Comparison of ENCODE assay signal across 8 mouse cellular contexts in genomic region chr5:143464757-143465118, GRCm38 (mm10). TPM values are rescaled to one million over a fixed set of nuclear protein-coding genes. Genes with fewer than 3 reads are reported as not detected.
DNase-seq lines count a peak whose midpoint lies in the region; ATAC-seq and TF ChIP-seq lines count a peak whose summit lies in the region.

No protein-coding gene starts in this region.

- WGBS in forebrain, embryonic 13.5 days, result 0% methylated on average over 20 of the region's 20 CpGs
- WGBS in liver, embryonic 16.5 days (ENCODE audit: insufficient replicate concordance), result 0% methylated on average over 20 of the region's 20 CpGs
- 1% methylated on average over 20 of the region's 20 CpGs for WGBS in stomach, postnatal 0 days

- H3K4me3 ChIP-seq in C2C12 (ENCODE audit: insufficient read depth, poor library complexity, severe bottlenecking), result peak overlapping the region; percentile 48
- peak overlapping the region; percentile 78 for H3K4me3 ChIP-seq in forebrain, embryonic 13.5 days
- H3K4me3 ChIP-seq in liver, embryonic 16.5 days (ENCODE audit: low read depth, low read length), result peak overlapping the region; percentile 80
- H3K4me3 ChIP-seq in stomach, postnatal 0 days (ENCODE audit: low read depth, low read length), result peak overlapping the region; percentile 71

- DNase-seq in cerebellum, adult 11-12 months, result no peak
- DNase-seq in stomach, postnatal 0 days (ENCODE audit: low spot score), result no peak
- no peak for DNase-seq in embryo, embryonic 11 days
- no peak for DNase-seq in kidney, adult 8-10 months

- no peak for TF ChIP-seq EP300 in stomach, postnatal 0 days (optimal IDR thresholded peaks at IDR 0.05)

- no peak overlapping the region; the same call in 1 of the 2 replicates for H3K27ac ChIP-seq in forebrain, embryonic 13.5 days
- peak overlapping the region; percentile 51 for H3K27ac ChIP-seq in liver, embryonic 16.5 days (ENCODE audit: low read length)
- H3K27ac ChIP-seq in stomach, postnatal 0 days (replicated peaks), result peak overlapping the region; percentile 49

- H3K27me3 ChIP-seq in C2C12 (ENCODE audit: control insufficient read depth, insufficient read depth, insufficient read length), result no peaks in the 10 kb centered on the region
- no peaks in the 10 kb centered on the region for H3K27me3 ChIP-seq in forebrain, embryonic 13.5 days
- H3K27me3 ChIP-seq in liver, embryonic 16.5 days (ENCODE audit: control insufficient read depth, insufficient read depth, low read depth, low read length), result no peaks in the 10 kb centered on the region
- H3K27me3 ChIP-seq in stomach, postnatal 0 days (ENCODE audit: control insufficient read depth, insufficient read depth, low read length), result no peaks in the 10 kb centered on the region

- H3K4me1 ChIP-seq in forebrain, embryonic 13.5 days, result peaks cover 19% of the 10 kb centered on the region
- H3K4me1 ChIP-seq in liver, embryonic 16.5 days (ENCODE audit: control insufficient read depth, low read depth, low read length), result peaks cover 19% of the 10 kb centered on the region
- no peaks in the 10 kb centered on the region for H3K4me1 ChIP-seq in stomach, postnatal 0 days (replicated peaks; ENCODE audit: control insufficient read depth, insufficient read depth)

- H3K9me3 ChIP-seq in forebrain, embryonic 13.5 days (replicated peaks), result no peaks in the 10 kb centered on the region
- no peaks in the 10 kb centered on the region for H3K9me3 ChIP-seq in liver, embryonic 16.5 days (replicated peaks; ENCODE audit: control insufficient read depth, low read length)
- H3K9me3 ChIP-seq in stomach, postnatal 0 days (ENCODE audit: control insufficient read depth, low read length), result no peaks in the 10 kb centered on the region

- peak overlapping the region; percentile 72 for H3K4me2 ChIP-seq in forebrain, embryonic 13.5 days
- peak overlapping the region; percentile 90 for H3K4me2 ChIP-seq in liver, embryonic 16.5 days (ENCODE audit: low read depth, low read length)
- H3K4me2 ChIP-seq in stomach, postnatal 0 days (replicated peaks; ENCODE audit: low read depth), result peak overlapping the region; percentile 97

- TF ChIP-seq CTCF in C2C12 (IDR thresholded peaks at IDR 0.05; ENCODE audit: control insufficient read depth, insufficient read depth, insufficient read length), result no peak
- no peak for TF ChIP-seq CTCF in stomach, postnatal 0 days (IDR thresholded peaks at IDR 0.05; ENCODE audit: low read depth)

- ATAC-seq in cerebellum, adult (ENCODE audit: insufficient number of reproducible peaks, low FRiP score, low TSS enrichment), result peak; percentile 61; the same call in 1 of the 2 replicates
- ATAC-seq in forebrain, embryonic 13.5 days, result peak; percentile 72
- ATAC-seq in liver, embryonic 16.5 days (ENCODE audit: low read depth), result peak; percentile 57
- ATAC-seq in stomach, postnatal 0 days (ENCODE audit: low FRiP score, low TSS enrichment), result peak; percentile 55

- no peaks in the 10 kb centered on the region for H3K79me2 ChIP-seq in C2C12 (ENCODE audit: control insufficient read depth, insufficient read depth)

- no peaks in the 10 kb centered on the region for H3K36me3 ChIP-seq in C2C12 (ENCODE audit: control insufficient read depth, insufficient read depth)
- peaks cover 28% of the 10 kb centered on the region for H3K36me3 ChIP-seq in forebrain, embryonic 13.5 days (ENCODE audit: poor library complexity, severe bottlenecking)
- peaks cover 3% of the 10 kb centered on the region; the same call in 1 of the 2 replicates for H3K36me3 ChIP-seq in liver, embryonic 16.5 days (ENCODE audit: control insufficient read depth, insufficient read depth)
- no peaks in the 10 kb centered on the region for H3K36me3 ChIP-seq in stomach, postnatal 0 days (ENCODE audit: control insufficient read depth, insufficient read depth, low read length)

- peak overlapping the region; percentile 84 for H3K9ac ChIP-seq in forebrain, embryonic 13.5 days
- peak overlapping the region; percentile 83 for H3K9ac ChIP-seq in liver, embryonic 16.5 days (ENCODE audit: low read depth, low read length)
- H3K9ac ChIP-seq in stomach, postnatal 0 days (ENCODE audit: low read length), result peak overlapping the region; percentile 66

- H3ac ChIP-seq in C2C12 (ENCODE audit: control insufficient read depth, insufficient read length, low read depth), result peak overlapping the region; percentile 65

- no peaks in the 10 kb centered on the region for H3K79me3 ChIP-seq in C2C12 (ENCODE audit: low read depth)

TF ChIP-seq in C2C12, 6 proteins besides CTCF, POLR2A, EP300 and RAD21:
- TF ChIP-seq MAX (IDR thresholded peaks at IDR 0.05) (no peak), MYOD1 (IDR thresholded peaks at IDR 0.05; ENCODE audit: control insufficient read depth, insufficient read length, low read depth) (no peak), FOSL1 (IDR thresholded peaks at IDR 0.05; ENCODE audit: insufficient read depth, low read length, poor library complexity, severe bottlenecking) (no peak), MYOG (IDR thresholded peaks at IDR 0.05; ENCODE audit: control insufficient read depth, extremely low read depth, insufficient read length) (no peak), USF1 (IDR thresholded peaks at IDR 0.05; ENCODE audit: low read depth) (no peak), CEBPB (IDR thresholded peaks at IDR 0.05; ENCODE audit: low read depth) (no peak)

RNA-seq across cellular contexts. Expression of gene Daglb, which starts 0.4 kb away (rescaled TPM):
- 3.7 TPM for polyA plus RNA-seq in C2C12 (2012; fragmentation: generic; extraction: Trizol)
- 13.5 and 13.6 TPM in 2 replicates for polyA plus RNA-seq in forebrain, embryonic 13.5 days (2015; fragmentation: Nextera tagmentation; extraction: Ambion mirVana)
- 7.3 and 7.7 TPM in 2 replicates for polyA plus RNA-seq in liver, embryonic 16.5 days (2015; fragmentation: Nextera tagmentation; extraction: Ambion mirVana)
- polyA plus RNA-seq in stomach, postnatal 0 days (2015; fragmentation: Nextera tagmentation; extraction: Ambion mirVana), result 5.5 and 5.9 TPM in 2 replicates
